Mouse (Mus musculus) limb, embryonic 14.5 days (tissue): ENCODE data around the gene D430019H16Rik. TPM values are rescaled to one million over a fixed set of nuclear protein-coding genes. Genes with fewer than 3 reads are reported as not detected.

ENCODE experiments used
- ATAC-seq: fragments of 200-750 bp; cut with Nextera tagmentation; 2 replicates; pipeline ENCODE4 v1.8.0; 2017; ENCODE audit warnings: low read depth, moderate number of reproducible peaks, moderate TSS enrichment; ENCODE audit not compliant: low FRiP score
- DNase-seq: peaks from one replicate; pipeline ENCODE4 v3.0.0-alpha.2; 2015; ENCODE audit warnings: low spot score
- H3K27ac ChIP-seq: fragments of 300-500 bp; sonication (generic); replicated peaks from 2 replicates; pipeline ENCODE4 v1.5.1; 2014; ENCODE audit warnings: low read depth, mild to moderate bottlenecking, low read length, moderate library complexity, mixed read lengths
- H3K27me3 ChIP-seq: fragments of 300-500 bp; sonication (generic); 2 replicates; pipeline ENCODE4 v1.6.1; 2014; ENCODE audit warnings: low read length, mixed read lengths; ENCODE audit not compliant: control insufficient read depth, insufficient read depth
- H3K36me3 ChIP-seq: fragments of 300-500 bp; sonication (generic); 2 replicates; pipeline ENCODE4 v1.6.1; 2014; ENCODE audit warnings: mild to moderate bottlenecking, low read length, moderate library complexity, mixed read lengths; ENCODE audit not compliant: control insufficient read depth, insufficient read depth
- H3K4me1 ChIP-seq: fragments of 300-500 bp; sonication (generic); 2 replicates; pipeline ENCODE4 v1.6.1; 2014; ENCODE audit warnings: antibody characterized with exemption, low read length, mixed read lengths; ENCODE audit not compliant: control insufficient read depth, insufficient read depth
- H3K4me2 ChIP-seq: fragments of 300-500 bp; sonication (generic); replicated peaks from 2 replicates; pipeline ENCODE4 v1.6.1; 2014; ENCODE audit warnings: low read depth, mild to moderate bottlenecking, low read length, moderate library complexity; ENCODE audit not compliant: severe bottlenecking
- H3K4me3 ChIP-seq: fragments of 300-500 bp; sonication (generic); replicated peaks from 2 replicates; pipeline ENCODE4 v1.5.1; 2014; ENCODE audit warnings: low read length
- H3K9ac ChIP-seq: fragments of 300-500 bp; sonication (generic); 2 replicates; pipeline ENCODE4 v1.6.1; 2014; ENCODE audit warnings: mild to moderate bottlenecking, low read depth, low read length, moderate library complexity; ENCODE audit not compliant: severe bottlenecking
- H3K9me3 ChIP-seq: fragments of 300-500 bp; sonication (generic); 2 replicates; pipeline ENCODE4 v1.6.1; 2016; ENCODE audit warnings: low read length; ENCODE audit not compliant: control insufficient read depth
- POLR2A ChIP-seq: fragments of 200-500 bp; IDR thresholded peaks from 2 replicates; pipeline ENCODE4 v1.8.0; 2012; ENCODE audit warnings: inconsistent platforms, mild to moderate bottlenecking, moderate library complexity, borderline replicate concordance; ENCODE audit not compliant: insufficient read depth, insufficient read length; ENCODE audit errors: extremely low read depth
- WGBS: fragments of 180-500 bp; shearing (Covaris S2); extraction: QIAGEN DNeasy Blood & Tissue Kit; methylation state at CpG from one replicate; pipeline ENCODE4 v1.1.7; 2014; 5-methylcytosine and 5-hydroxymethylcytosine counted together
- polyA plus RNA-seq, 2 experiments: library from polyadenylated mRNA; depleted of rRNA in 1 of 2; stranded (reverse) in 1 of 2; unstranded in 1 of 2; fragments of >200 nt; fragmentation: Nextera tagmentation in 1 of 2; extraction: Ambion mirVana in 1 of 2; gene quantifications; 2 replicates each; pipeline versions ENCODE4 v1.2.1 to v1.2.3; 2012 to 2014

The D430019H16Rik gene
- polyA plus RNA-seq (2012; rRNA removed) (19.3 and 21.4 TPM in 2 replicates), polyA plus RNA-seq (2014; fragmentation: Nextera tagmentation; extraction: Ambion mirVana) (4.2 and 5.1 TPM in 2 replicates)

GRCm38 (mm10) chr12:105453670-105454257 lies at the start of gene D430019H16Rik:
Gene D430019H16Rik (plus strand): TSS chr12:105453856.
- Histone ChIP-seq H3K4me1 (peaks cover 24% of the 10 kb centered on the region), H3K4me3 (peak within 1 kb of the TSS; percentile 65), H3K27me3 (no peaks in the 10 kb centered on the region), H3K9me3 (no peaks in the 10 kb centered on the region), H3K4me2 (peak within 1 kb of the TSS; percentile 67), H3K27ac (peak within 1 kb of the TSS; percentile 55), H3K9ac (peak within 1 kb of the TSS; percentile 77), H3K36me3 (no peaks in the 10 kb centered on the region)
- ATAC-seq (peak; percentile 93), DNase-seq (peak; percentile 84)
- TF ChIP-seq POLR2A, result 0 out of 2 replicates have a peak, but pooled peaks have one; percentile 73
- WGBS, result under 1% methylated on average over 32 of the region's 38 CpGs

DNA sequence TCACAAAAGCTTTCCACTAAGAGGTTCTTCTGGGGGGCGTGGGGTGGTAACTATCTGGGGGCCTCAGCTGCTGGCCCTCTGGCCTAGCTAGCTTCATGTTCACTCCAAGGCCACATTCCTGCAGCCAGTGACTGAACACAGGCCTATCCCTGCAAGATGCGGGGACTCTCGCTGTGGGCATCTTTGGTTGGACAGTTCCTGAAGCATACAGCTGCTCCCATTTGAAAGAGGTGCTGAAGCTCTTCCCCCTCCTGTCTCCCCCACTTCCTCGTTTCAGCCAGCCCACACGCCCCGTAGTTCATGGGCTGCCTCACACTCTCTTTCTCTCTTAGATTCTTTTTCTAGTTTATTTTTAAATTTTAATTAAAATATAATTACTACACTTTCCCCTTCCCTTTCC lies 47.6 kb upstream of the D430019H16Rik start:
- TF ChIP-seq POLR2A, result no peak
- ATAC-seq, result no peak
- Histone ChIP-seq H3K9ac (no peak overlapping the region), H3K4me1 (no peaks in the 10 kb centered on the region), H3K27ac (no peak overlapping the region), H3K4me2 (no peak overlapping the region), H3K36me3 (no peaks in the 10 kb centered on the region), H3K27me3 (no peaks in the 10 kb centered on the region), H3K9me3 (no peaks in the 10 kb centered on the region), H3K4me3 (no peak overlapping the region)
- no peak for DNase-seq
- 62% methylated on average over 6 of the region's 6 CpGs for WGBS

DNA sequence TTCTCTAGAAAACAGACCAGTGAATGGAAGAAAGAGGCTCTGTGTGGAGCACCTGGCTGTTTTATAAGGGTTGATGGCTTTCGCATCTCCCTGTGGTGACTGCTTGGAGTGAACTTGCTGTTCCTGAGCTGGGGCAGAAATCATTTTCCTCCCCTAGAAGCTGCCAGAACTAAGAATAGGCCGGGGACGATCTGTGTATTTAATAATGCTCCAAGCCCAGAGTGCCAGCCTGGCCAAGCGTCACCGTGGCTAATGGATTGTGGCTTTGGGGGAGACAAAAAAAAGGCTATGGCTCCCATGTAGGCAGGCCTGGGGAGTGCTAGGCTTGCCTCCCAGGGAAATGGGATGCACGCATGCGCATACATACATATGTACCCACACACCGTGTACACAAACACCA lies 39.7 kb upstream of the D430019H16Rik start:
- Histone ChIP-seq H3K27ac (no peak overlapping the region), H3K9me3 (no peaks in the 10 kb centered on the region), H3K4me1 (no peaks in the 10 kb centered on the region), H3K4me3 (no peak overlapping the region), H3K36me3 (no peaks in the 10 kb centered on the region), H3K9ac (no peak overlapping the region), H3K4me2 (no peak overlapping the region), H3K27me3 (no peaks in the 10 kb centered on the region)
- DNase-seq (no peak), ATAC-seq (no peak)
- 85% methylated on average over 8 of the region's 8 CpGs for WGBS
- no peak for TF ChIP-seq POLR2A

- DNase-seq (no peak), ATAC-seq (no peak)
- no peaks in the 10 kb centered on the region for H3K27me3 ChIP-seq
- H3K9me3 ChIP-seq, result no peaks in the 10 kb centered on the region
- no peaks in the 10 kb centered on the region for H3K4me1 ChIP-seq
- WGBS, result 26% methylated on average over 6 of the region's 6 CpGs
- no peak overlapping the region for H3K4me2 ChIP-seq
- TF ChIP-seq POLR2A, result no peak
- H3K27ac ChIP-seq, result no peak overlapping the region
- no peaks in the 10 kb centered on the region for H3K36me3 ChIP-seq
- no peak overlapping the region for H3K4me3 ChIP-seq
- H3K9ac ChIP-seq, result no peak overlapping the region
These were observed 33.2 kb upstream of the D430019H16Rik start for GRCm38 (mm10) chr12:105420476-105420875.

- no peaks in the 10 kb centered on the region for H3K9me3 ChIP-seq
- no peak overlapping the region for H3K9ac ChIP-seq
- WGBS, result 73% methylated on average over 7 of the region's 7 CpGs
- H3K4me2 ChIP-seq, result no peak overlapping the region
- no peaks in the 10 kb centered on the region for H3K4me1 ChIP-seq
- no peak overlapping the region for H3K4me3 ChIP-seq
- H3K36me3 ChIP-seq, result no peaks in the 10 kb centered on the region
- ATAC-seq (no peak), DNase-seq (no peak)
- H3K27ac ChIP-seq, result no peak overlapping the region
- H3K27me3 ChIP-seq, result no peaks in the 10 kb centered on the region
- no peak for TF ChIP-seq POLR2A
These were observed 27.1 kb upstream of the D430019H16Rik start for GRCm38 (mm10) chr12:105426541-105426940.
